Mouse (Mus musculus): ENCODE data around the gene Cog4. TPM values are rescaled to one million over a fixed set of nuclear protein-coding genes. Genes with fewer than 3 reads are reported as not detected.
A peak's percentile ranks its signal among the peaks of the same experiment; 100 is the strongest.
"Not testable (repeated sequence)": the region's sequence is repeated elsewhere in the genome, so short reads cannot be mapped to it uniquely, and the experiment has no call there.

Gene Cog4
- total and polyA plus RNA-seq, 2 experiments from 2014 or later = 39.5 to 51.6 TPM

- TF ChIP-seq CTCF (IDR thresholded peaks at IDR 0.05; ENCODE audit: low read depth) = no peak
- 89% methylated on average over 6 of the region's 6 CpGs for WGBS
- no peak for ATAC-seq
- Histone ChIP-seq H3K36me3 (ENCODE audit: insufficient read depth, low read length) (peaks cover 6% of the 10 kb centered on the region; the same call in 1 of the 2 replicates), H3K4me2 (ENCODE audit: low read depth, low read length) (no peak overlapping the region), H3K4me1 (ENCODE audit: insufficient read depth, low read length) (no peaks in the 10 kb centered on the region), H3K9me3 (ENCODE audit: low read length) (no peaks in the 10 kb centered on the region), H3K9ac (replicated peaks; ENCODE audit: low read length) (no peak overlapping the region), H3K27ac (no peak overlapping the region), H3K27me3 (ENCODE audit: insufficient read depth, low read length) (no peaks in the 10 kb centered on the region), H3K4me3 (ENCODE audit: low read length) (no peak overlapping the region)
- DNase-seq (ENCODE audit: low spot score) = no peak
Observed at GRCm38 (mm10) chr8:110897495-110897894, 51.1 kb downstream of the Cog4 start.

- no peak for DNase-seq (ENCODE audit: low spot score)
- H3K4me1 ChIP-seq (ENCODE audit: insufficient read depth, low read length) = no peaks in the 10 kb centered on the region
- TF ChIP-seq CTCF (IDR thresholded peaks at IDR 0.05; ENCODE audit: low read depth) = no peak
Observed at GRCm38 (mm10) chr8:110901056-110901455, 54.7 kb downstream of the Cog4 start.

GRCm38 (mm10) chr8:110901839-110902578, 55.6 kb downstream of the Cog4 start, which contains the start of gene Fuk:
Gene Fuk, minus strand, starts transcription at chr8:110902488.
- Histone ChIP-seq H3K36me3 (ENCODE audit: insufficient read depth, low read length) (peaks cover 6% of the 10 kb centered on the region; the same call in 1 of the 2 replicates), H3K27me3 (ENCODE audit: insufficient read depth, low read length) (no peaks in the 10 kb centered on the region), H3K9ac (replicated peaks; ENCODE audit: low read length) (peak within 1 kb of the TSS; percentile 62), H3K4me3 (ENCODE audit: low read length) (peak within 1 kb of the TSS; percentile 65), H3K4me2 (ENCODE audit: low read depth, low read length) (peak within 1 kb of the TSS; percentile 73), H3K9me3 (ENCODE audit: low read length) (no peaks in the 10 kb centered on the region), H3K4me1 (ENCODE audit: insufficient read depth, low read length) (no peaks in the 10 kb centered on the region), H3K27ac (no peak within 1 kb of the TSS)
- TF ChIP-seq CTCF (IDR thresholded peaks at IDR 0.05; ENCODE audit: low read depth) = no peak
- peak; percentile 93 for ATAC-seq
- peak; percentile 91 for DNase-seq (ENCODE audit: low spot score)
- WGBS = 3% methylated on average over 30 of the region's 30 CpGs

More at GRCm38 (mm10) chr8:110901056-110901455, 54.7 kb downstream of the Cog4 start:
- H3K36me3 ChIP-seq (ENCODE audit: insufficient read depth, low read length) = peaks cover 6% of the 10 kb centered on the region; the same call in 1 of the 2 replicates
- no peak overlapping the region for H3K4me3 ChIP-seq (ENCODE audit: low read length)
- H3K9ac ChIP-seq (replicated peaks; ENCODE audit: low read length) = no peak overlapping the region
- WGBS = 86% methylated on average over 3 of the region's 3 CpGs
- no peak overlapping the region for H3K27ac ChIP-seq
- H3K4me2 ChIP-seq (ENCODE audit: low read depth, low read length) = no peak overlapping the region
- no peaks in the 10 kb centered on the region for H3K27me3 ChIP-seq (ENCODE audit: insufficient read depth, low read length)
- no peak for ATAC-seq
- no peaks in the 10 kb centered on the region for H3K9me3 ChIP-seq (ENCODE audit: low read length)

- Histone ChIP-seq H3K27ac (no peak overlapping the region), H3K36me3 (ENCODE audit: insufficient read depth, low read length) (peaks cover 6% of the 10 kb centered on the region; the same call in 1 of the 2 replicates), H3K27me3 (ENCODE audit: insufficient read depth, low read length) (no peaks in the 10 kb centered on the region), H3K9ac (replicated peaks; ENCODE audit: low read length) (no peak overlapping the region), H3K4me3 (ENCODE audit: low read length) (peak overlapping the region; percentile 65), H3K4me1 (ENCODE audit: insufficient read depth, low read length) (no peaks in the 10 kb centered on the region), H3K4me2 (ENCODE audit: low read depth, low read length) (peak overlapping the region; percentile 73), H3K9me3 (ENCODE audit: low read length) (no peaks in the 10 kb centered on the region)
- ATAC-seq (no peak), DNase-seq (ENCODE audit: low spot score) (no peak)
- no peak for TF ChIP-seq CTCF (IDR thresholded peaks at IDR 0.05; ENCODE audit: low read depth)
- WGBS = 58% methylated on average over 2 of the region's 2 CpGs
Observed at GRCm38 (mm10) chr8:110902579-110902965, 56.2 kb downstream of the Cog4 start.

- no peaks in the 10 kb centered on the region for H3K27me3 ChIP-seq (ENCODE audit: insufficient read depth, low read length)
- no peak for TF ChIP-seq CTCF (IDR thresholded peaks at IDR 0.05; ENCODE audit: low read depth)
- no peaks in the 10 kb centered on the region for H3K9me3 ChIP-seq (ENCODE audit: low read length)
- ATAC-seq (no peak), DNase-seq (ENCODE audit: low spot score) (no peak)
- H3K4me2 ChIP-seq (ENCODE audit: low read depth, low read length) = no peak overlapping the region
- H3K4me3 ChIP-seq (ENCODE audit: low read length) = no peak overlapping the region
- no peaks in the 10 kb centered on the region for H3K4me1 ChIP-seq (ENCODE audit: insufficient read depth, low read length)
- no peaks in the 10 kb centered on the region for H3K36me3 ChIP-seq (ENCODE audit: insufficient read depth, low read length)
- 82% methylated on average over 6 of the region's 6 CpGs for WGBS
- no peak overlapping the region for H3K27ac ChIP-seq
- no peak overlapping the region for H3K9ac ChIP-seq (replicated peaks; ENCODE audit: low read length)
Observed at GRCm38 (mm10) chr8:110905404-110905803, 59.0 kb downstream of the Cog4 start.

- Histone ChIP-seq H3K27ac (no peak overlapping the region), H3K9ac (replicated peaks; ENCODE audit: low read length) (no peak overlapping the region), H3K4me3 (ENCODE audit: low read length) (no peak overlapping the region), H3K4me2 (ENCODE audit: low read depth, low read length) (no peak overlapping the region), H3K9me3 (ENCODE audit: low read length) (no peaks in the 10 kb centered on the region), H3K27me3 (ENCODE audit: insufficient read depth, low read length) (no peaks in the 10 kb centered on the region), H3K4me1 (ENCODE audit: insufficient read depth, low read length) (no peaks in the 10 kb centered on the region), H3K36me3 (ENCODE audit: insufficient read depth, low read length) (no peaks in the 10 kb centered on the region)
- TF ChIP-seq CTCF (IDR thresholded peaks at IDR 0.05; ENCODE audit: low read depth) = no peak
- ATAC-seq (no peak), DNase-seq (ENCODE audit: low spot score) (no peak)
- 97% methylated on average over 1 of the region's 1 CpGs for WGBS
Observed at GRCm38 (mm10) chr8:110906682-110907081, 60.3 kb downstream of the Cog4 start.

GRCm38 (mm10) chr8:110909850-110910249, 63.5 kb downstream of the Cog4 start:
- H3K36me3 ChIP-seq (ENCODE audit: insufficient read depth, low read length); H3K4me3 ChIP-seq (ENCODE audit: low read length); ATAC-seq; DNase-seq (ENCODE audit: low spot score); H3K4me1 ChIP-seq (ENCODE audit: insufficient read depth, low read length); H3K9ac ChIP-seq (replicated peaks; ENCODE audit: low read length); H3K9me3 ChIP-seq (ENCODE audit: low read length); H3K4me2 ChIP-seq (ENCODE audit: low read depth, low read length); H3K27ac ChIP-seq; H3K27me3 ChIP-seq (ENCODE audit: insufficient read depth, low read length): not testable (repeated sequence)
